Mouse (Mus musculus) bone marrow macrophage, adult 2 months (primary cell): ENCODE results near the gene Gm35315.

ENCODE experiments used
- CTCF ChIP-seq: IDR thresholded peaks from 2 replicates; pipeline ENCODE4 v1.5.1; 2012; ENCODE audit warnings: low read depth, mild to moderate bottlenecking, low read length, moderate library complexity
- POLR2A ChIP-seq: IDR thresholded peaks from 2 replicates; pipeline ENCODE4 v1.6.1; 2012; ENCODE audit warnings: mild to moderate bottlenecking, low read depth, low read length, borderline replicate concordance

- no peak for TF ChIP-seq CTCF
- no peak; the same call in 1 of the 2 replicates for TF ChIP-seq POLR2A
Observed at GRCm38 (mm10) chr5:110107581-110108304, 13.5 kb upstream of the Gm35315 start, which contains the start of gene Gtpbp6.
